Mouse (Mus musculus) midbrain, embryonic 11.5 days (tissue): ENCODE measurements around the gene Prune2. TPM values are rescaled to one million over a fixed set of nuclear protein-coding genes. Genes with fewer than 3 reads are reported as not detected.
"Not testable (repeated sequence)": the region's sequence is repeated elsewhere in the genome, so short reads cannot be mapped to it uniquely, and the experiment has no call there.

Experiments used
- ATAC-seq: fragments of 200-750 bp; cut with Nextera tagmentation; 2 replicates; pipeline ENCODE4 v1.8.0; 2017; ENCODE audit warnings: moderate TSS enrichment, moderate library complexity; ENCODE audit not compliant: low FRiP score
- DNase-seq: peaks from one replicate; pipeline ENCODE4 v3.0.0; 2015; ENCODE audit warnings: low spot score; ENCODE audit errors: missing footprints
- H3K27ac ChIP-seq: fragments of 300-500 bp; sonication (generic); 2 replicates; pipeline ENCODE4 v1.5.1; 2014; ENCODE audit warnings: low read depth, low read length
- H3K27me3 ChIP-seq: fragments of 300-500 bp; sonication (generic); 2 replicates; pipeline ENCODE4 v1.6.1; 2014; ENCODE audit warnings: mild to moderate bottlenecking, low read length, moderate library complexity, mixed read lengths; ENCODE audit not compliant: control insufficient read depth, insufficient read depth
- H3K36me3 ChIP-seq: fragments of 300-500 bp; sonication (generic); 2 replicates; pipeline ENCODE4 v1.6.1; 2014; ENCODE audit warnings: mild to moderate bottlenecking, low read length, moderate library complexity, mixed read lengths; ENCODE audit not compliant: control insufficient read depth, insufficient read depth
- H3K4me1 ChIP-seq: fragments of 300-500 bp; sonication (generic); 2 replicates; pipeline ENCODE4 v1.6.1; 2014; ENCODE audit warnings: low read length; ENCODE audit not compliant: control insufficient read depth, insufficient read depth
- H3K4me2 ChIP-seq: fragments of 300-500 bp; sonication (generic); 2 replicates; pipeline ENCODE4 v1.6.1; 2014; ENCODE audit warnings: mild to moderate bottlenecking, moderate library complexity
- H3K4me3 ChIP-seq: fragments of 300-500 bp; sonication (generic); 2 replicates; pipeline ENCODE4 v1.5.1; 2014; ENCODE audit warnings: low read depth, low read length
- H3K9ac ChIP-seq: fragments of 300-500 bp; sonication (generic); 2 replicates; pipeline ENCODE4 v1.6.1; 2014; ENCODE audit warnings: low read length
- H3K9me3 ChIP-seq: fragments of 300-500 bp; sonication (generic); 2 replicates; pipeline ENCODE4 v1.6.1; 2016; ENCODE audit warnings: low read length; ENCODE audit not compliant: control insufficient read depth
- WGBS: fragments of 180-500 bp; shearing (Covaris S2); extraction: QIAGEN DNeasy Blood & Tissue Kit; methylation state at CpG from one replicate; pipeline ENCODE4 v1.1.7; 2014; 5-methylcytosine and 5-hydroxymethylcytosine counted together
- polyA plus RNA-seq: library from polyadenylated mRNA; unstranded; fragments of >200 nt; fragmentation: Nextera tagmentation; extraction: Ambion mirVana; gene quantifications from 2 replicates; pipeline ENCODE4 v1.2.1, GENCODE M21; 2014

The Prune2 gene
- polyA plus RNA-seq, 1 experiment from 2014 or later: 1.6 TPM

- not testable (repeated sequence) for DNase-seq, H3K27ac ChIP-seq, ATAC-seq, H3K27me3 ChIP-seq, H3K9me3 ChIP-seq, H3K36me3 ChIP-seq, H3K4me2 ChIP-seq, H3K4me3 ChIP-seq, H3K4me1 ChIP-seq, H3K9ac ChIP-seq
- 83% methylated on average over 2 of the region's 2 CpGs for WGBS
These were observed 218.6 kb downstream of the Prune2 start for GRCm38 (mm10) chr19:17174501-17174900.

- ATAC-seq (no peak), DNase-seq (no peak)
- no peak overlapping the region for H3K4me2 ChIP-seq
- no peaks in the 10 kb centered on the region for H3K9me3 ChIP-seq
- WGBS: 71% methylated on average over 4 of the region's 4 CpGs
- no peaks in the 10 kb centered on the region for H3K27me3 ChIP-seq
- no peak overlapping the region for H3K27ac ChIP-seq
- no peak overlapping the region for H3K9ac ChIP-seq
- no peak overlapping the region for H3K4me3 ChIP-seq
- H3K36me3 ChIP-seq: no peaks in the 10 kb centered on the region
- H3K4me1 ChIP-seq: no peaks in the 10 kb centered on the region
These were observed 224.6 kb downstream of the Prune2 start for GRCm38 (mm10) chr19:17180506-17180905.

DNA sequence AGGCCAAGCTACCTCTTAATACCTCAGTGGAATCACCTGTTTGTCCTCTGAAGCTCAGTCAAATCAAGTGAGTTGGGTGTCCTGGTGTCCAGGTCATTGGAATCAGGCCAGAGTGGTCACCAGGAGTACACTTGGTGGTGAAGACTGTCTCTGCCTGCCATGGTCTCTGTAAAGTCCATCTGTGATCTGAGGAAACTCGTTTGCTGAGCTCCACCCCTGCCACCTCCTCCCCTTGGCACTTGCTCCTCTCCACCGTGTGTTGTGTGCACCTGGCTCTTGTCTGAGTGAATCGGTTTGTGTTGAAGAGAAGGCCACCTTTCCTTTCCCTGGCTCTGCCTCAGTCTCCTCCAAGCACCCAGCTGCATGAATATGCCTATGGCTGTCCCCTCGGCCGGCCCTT, 238.8 kb downstream of the Prune2 start:
- no peaks in the 10 kb centered on the region for H3K4me1 ChIP-seq
- no peak for DNase-seq
- no peaks in the 10 kb centered on the region for H3K36me3 ChIP-seq
- H3K9ac ChIP-seq: no peak overlapping the region
- H3K9me3 ChIP-seq: no peaks in the 10 kb centered on the region
- no peak overlapping the region for H3K27ac ChIP-seq
- WGBS: 78% methylated on average over 5 of the region's 5 CpGs
- H3K27me3 ChIP-seq: no peaks in the 10 kb centered on the region
- no peak overlapping the region for H3K4me3 ChIP-seq
- no peak overlapping the region for H3K4me2 ChIP-seq
- ATAC-seq: no peak

- DNase-seq: no peak
- ATAC-seq: peak; percentile 73; the same call in 1 of the 2 replicates
These were observed 243.1 kb downstream of the Prune2 start for GRCm38 (mm10) chr19:17199059-17199458.

DNA sequence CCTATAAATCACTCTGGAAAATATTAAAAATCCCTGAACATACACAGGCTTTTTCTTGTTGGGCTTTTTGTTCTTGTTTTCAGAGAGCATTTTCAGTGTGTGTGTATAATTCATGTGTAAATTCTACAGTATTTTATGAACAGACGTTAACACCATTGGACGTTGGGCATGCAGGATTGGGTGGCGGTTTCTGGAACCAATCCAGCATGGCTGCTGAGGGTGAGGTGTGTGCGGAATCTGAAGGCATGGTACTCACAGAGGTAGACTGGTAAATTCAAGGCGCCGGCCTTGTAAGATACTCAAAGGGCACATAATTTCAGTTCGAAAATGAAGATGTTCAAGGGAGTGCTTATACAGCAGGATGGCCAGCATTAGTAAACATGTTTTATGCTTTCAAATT, 251.2 kb downstream of the Prune2 start:
- DNase-seq (no peak), ATAC-seq (no peak)
- H3K9ac ChIP-seq: no peak overlapping the region
- no peaks in the 10 kb centered on the region for H3K36me3 ChIP-seq
- H3K9me3 ChIP-seq: no peaks in the 10 kb centered on the region
- no peak overlapping the region for H3K27ac ChIP-seq
- no peak overlapping the region for H3K4me3 ChIP-seq
- 87% methylated on average over 7 of the region's 7 CpGs for WGBS
- no peak overlapping the region for H3K4me2 ChIP-seq
- H3K4me1 ChIP-seq: no peaks in the 10 kb centered on the region
- H3K27me3 ChIP-seq: no peaks in the 10 kb centered on the region

More at GRCm38 (mm10) chr19:17199059-17199458, 243.1 kb downstream of the Prune2 start:
- Histone ChIP-seq H3K27me3 (no peaks in the 10 kb centered on the region), H3K9me3 (no peaks in the 10 kb centered on the region), H3K4me3 (no peak overlapping the region), H3K36me3 (no peaks in the 10 kb centered on the region), H3K4me1 (no peaks in the 10 kb centered on the region), H3K27ac (no peak overlapping the region), H3K4me2 (no peak overlapping the region), H3K9ac (no peak overlapping the region)
- 51% methylated on average over 8 of the region's 8 CpGs for WGBS

- Histone ChIP-seq H3K27me3 (no peaks in the 10 kb centered on the region), H3K4me1 (no peaks in the 10 kb centered on the region), H3K36me3 (no peaks in the 10 kb centered on the region), H3K9me3 (no peaks in the 10 kb centered on the region), H3K4me3 (no peak overlapping the region), H3K9ac (no peak overlapping the region), H3K4me2 (no peak overlapping the region), H3K27ac (no peak overlapping the region)
- DNase-seq (no peak), ATAC-seq (no peak)
- WGBS: 83% methylated on average over 3 of the region's 3 CpGs
These were observed 254.6 kb downstream of the Prune2 start for GRCm38 (mm10) chr19:17210541-17210940.

DNA sequence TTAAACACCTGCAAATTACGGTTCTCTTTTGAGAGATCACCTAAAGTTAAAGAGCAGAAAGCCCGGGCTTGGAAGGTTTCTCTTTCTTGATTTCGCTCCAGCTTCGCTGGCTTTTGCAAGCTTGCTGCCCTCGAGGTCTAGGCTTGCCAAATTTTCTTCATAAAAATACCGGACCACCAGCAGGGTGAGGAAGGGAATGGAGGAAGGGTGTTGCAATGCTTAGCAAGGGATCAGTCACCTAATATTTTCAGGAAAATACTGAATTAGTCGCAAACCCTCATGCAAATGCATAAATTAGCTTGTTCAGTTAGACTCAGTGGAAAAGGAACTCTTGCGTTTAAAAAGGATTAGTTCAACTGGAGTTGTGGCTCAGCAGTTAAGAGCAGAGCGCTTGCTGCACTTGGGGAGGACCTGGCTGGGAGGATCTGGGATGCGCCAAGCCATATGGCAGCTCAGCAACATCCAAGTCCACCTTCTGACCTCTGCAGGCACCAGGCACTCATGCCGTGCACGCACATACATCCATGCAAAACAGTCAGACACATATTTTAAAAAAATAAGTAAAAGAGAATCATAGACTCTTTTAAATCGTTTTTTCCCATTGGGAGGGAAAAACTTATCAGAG, 259.1 kb downstream of the Prune2 start:
- Histone ChIP-seq H3K9me3 (no peaks in the 10 kb centered on the region), H3K4me3 (no peak overlapping the region), H3K36me3 (no peaks in the 10 kb centered on the region), H3K27me3 (no peaks in the 10 kb centered on the region), H3K4me1 (no peaks in the 10 kb centered on the region), H3K9ac (no peak overlapping the region), H3K4me2 (no peak overlapping the region), H3K27ac (no peak overlapping the region)
- no peak for ATAC-seq
- DNase-seq: no peak
- WGBS: 78% methylated on average over 13 of the region's 13 CpGs

GRCm38 (mm10) chr19:17218195-17218594, 262.3 kb downstream of the Prune2 start:
- WGBS: 91% methylated on average over 3 of the region's 3 CpGs
- no peaks in the 10 kb centered on the region for H3K36me3 ChIP-seq
- no peak overlapping the region for H3K27ac ChIP-seq
- DNase-seq: no peak
- no peak for ATAC-seq
- H3K27me3 ChIP-seq: no peaks in the 10 kb centered on the region
- H3K4me3 ChIP-seq: no peak overlapping the region
- H3K4me1 ChIP-seq: no peaks in the 10 kb centered on the region
- no peaks in the 10 kb centered on the region for H3K9me3 ChIP-seq
- no peak overlapping the region for H3K9ac ChIP-seq
- no peak overlapping the region for H3K4me2 ChIP-seq

DNA sequence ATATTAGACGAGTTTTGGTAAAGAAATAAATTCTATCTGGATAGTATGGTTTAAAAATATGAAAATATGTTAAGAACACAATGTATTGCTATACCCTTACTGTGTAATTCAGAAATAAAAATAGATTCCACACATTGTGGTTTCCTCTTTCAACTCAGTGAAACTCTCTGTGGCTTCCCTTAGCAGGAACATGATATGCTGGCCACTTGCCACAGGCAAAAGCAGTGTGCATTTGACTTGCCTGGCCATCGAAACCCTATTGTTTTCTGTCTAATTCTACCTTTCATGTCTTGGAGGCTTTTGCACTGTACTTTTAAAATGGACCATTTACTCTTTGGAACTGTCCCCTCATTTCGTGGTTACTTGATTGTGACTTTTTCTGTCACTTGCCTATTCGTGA, 267.9 kb downstream of the Prune2 start:
- no peak overlapping the region for H3K9ac ChIP-seq
- H3K9me3 ChIP-seq: no peaks in the 10 kb centered on the region
- WGBS: 83% methylated on average over 4 of the region's 4 CpGs
- DNase-seq: no peak
- no peaks in the 10 kb centered on the region for H3K4me1 ChIP-seq
- H3K4me2 ChIP-seq: no peak overlapping the region
- no peaks in the 10 kb centered on the region for H3K36me3 ChIP-seq
- no peaks in the 10 kb centered on the region for H3K27me3 ChIP-seq
- no peak overlapping the region for H3K4me3 ChIP-seq
- no peak for ATAC-seq
- no peak overlapping the region for H3K27ac ChIP-seq
